Mouse (Mus musculus) brain, adult 2 months (tissue): ENCODE measurements around the gene Fam20c.

ENCODE experiments used
- DNase-seq: peaks from one replicate; pipeline ENCODE4 v3.0.0; 2011; ENCODE audit warnings: low read depth, low spot score

The Fam20c gene

GRCm38 (mm10) chr5:138809767-138810166 is 55.5 kb downstream of the Fam20c start:
- DNase-seq: no peak

DNA sequence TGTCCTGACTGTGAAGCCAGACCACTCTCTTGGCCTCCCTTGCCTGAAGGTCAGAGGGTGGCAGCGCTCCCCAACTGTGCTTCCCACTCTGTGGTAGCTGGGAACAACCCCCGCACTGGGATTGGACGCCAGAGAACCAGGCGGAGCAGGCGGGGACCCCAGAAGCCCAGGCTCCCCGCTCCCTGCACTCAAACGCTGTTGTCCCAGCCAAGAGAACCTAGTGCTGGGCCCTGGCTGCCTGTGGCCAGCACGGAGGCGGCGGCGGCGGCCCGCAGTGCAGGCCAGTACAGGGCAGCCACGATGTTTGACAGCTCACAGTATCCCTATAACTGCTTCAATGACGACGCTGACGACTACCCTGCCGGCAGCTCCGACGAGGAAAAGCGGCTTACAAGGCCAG is 65.5 kb downstream of the Fam20c start, which contains the start of gene Gm5294:
TSS of gene Gm5294 (plus strand) at position 301 of the 400 bp plus-strand sequence.
- no peak for DNase-seq

GRCm38 (mm10) chr5:138820717-138821332 is 66.5 kb downstream of the Fam20c start:
- DNase-seq: no peak

DNA sequence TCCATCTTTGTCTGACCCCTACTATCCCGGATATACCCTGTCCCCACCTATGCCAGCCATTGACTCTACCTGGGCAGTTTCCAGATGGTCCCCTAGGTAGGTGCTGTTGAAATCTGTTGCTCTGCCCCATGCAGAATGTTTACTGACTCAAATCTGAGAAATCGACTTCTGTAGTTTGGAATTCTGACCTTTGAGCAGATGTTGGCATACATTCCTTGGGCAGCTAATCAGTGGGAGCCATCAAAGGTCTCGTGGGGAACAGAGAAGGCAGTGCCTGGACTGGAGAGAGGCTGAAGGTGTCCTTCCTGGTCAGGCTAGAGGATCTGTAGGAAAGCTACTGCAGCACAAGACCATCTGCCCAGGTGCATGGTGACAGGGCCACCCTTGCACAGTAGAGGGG is 70.8 kb downstream of the Fam20c start:
- DNase-seq: no peak

DNA sequence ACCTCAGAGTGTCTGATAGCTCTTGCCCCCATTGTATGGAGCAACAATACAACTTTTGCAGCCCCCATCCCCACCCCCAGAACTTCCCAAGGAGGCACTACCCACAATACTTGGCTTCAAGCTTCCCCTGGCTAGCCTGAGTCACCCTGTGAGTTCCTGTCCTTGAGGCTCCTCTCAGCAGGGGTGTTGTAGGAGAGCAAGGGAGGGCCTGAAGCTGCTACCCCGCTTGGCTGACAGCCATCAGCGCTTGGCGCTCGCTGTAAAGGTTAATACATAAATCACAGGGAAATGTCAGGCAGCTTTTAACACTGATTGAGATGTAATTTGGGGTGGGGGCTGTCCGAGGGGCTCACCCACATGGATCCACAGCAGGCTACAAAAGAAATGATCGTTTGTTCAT is 79.1 kb downstream of the Fam20c start:
- no peak for DNase-seq

- no peak for DNase-seq
Observed at GRCm38 (mm10) chr5:138834910-138835309, 80.6 kb downstream of the Fam20c start.

GRCm38 (mm10) chr5:138840981-138841380 is 86.7 kb downstream of the Fam20c start:
- DNase-seq: no peak

GRCm38 (mm10) chr5:138843168-138843824 is 89.0 kb downstream of the Fam20c start:
- no peak for DNase-seq

- DNase-seq: no peak
Observed at GRCm38 (mm10) chr5:138846506-138846905, 92.2 kb downstream of the Fam20c start.

GRCm38 (mm10) chr5:138848102-138848501 is 93.8 kb downstream of the Fam20c start:
- peak; percentile 92 for DNase-seq

DNA sequence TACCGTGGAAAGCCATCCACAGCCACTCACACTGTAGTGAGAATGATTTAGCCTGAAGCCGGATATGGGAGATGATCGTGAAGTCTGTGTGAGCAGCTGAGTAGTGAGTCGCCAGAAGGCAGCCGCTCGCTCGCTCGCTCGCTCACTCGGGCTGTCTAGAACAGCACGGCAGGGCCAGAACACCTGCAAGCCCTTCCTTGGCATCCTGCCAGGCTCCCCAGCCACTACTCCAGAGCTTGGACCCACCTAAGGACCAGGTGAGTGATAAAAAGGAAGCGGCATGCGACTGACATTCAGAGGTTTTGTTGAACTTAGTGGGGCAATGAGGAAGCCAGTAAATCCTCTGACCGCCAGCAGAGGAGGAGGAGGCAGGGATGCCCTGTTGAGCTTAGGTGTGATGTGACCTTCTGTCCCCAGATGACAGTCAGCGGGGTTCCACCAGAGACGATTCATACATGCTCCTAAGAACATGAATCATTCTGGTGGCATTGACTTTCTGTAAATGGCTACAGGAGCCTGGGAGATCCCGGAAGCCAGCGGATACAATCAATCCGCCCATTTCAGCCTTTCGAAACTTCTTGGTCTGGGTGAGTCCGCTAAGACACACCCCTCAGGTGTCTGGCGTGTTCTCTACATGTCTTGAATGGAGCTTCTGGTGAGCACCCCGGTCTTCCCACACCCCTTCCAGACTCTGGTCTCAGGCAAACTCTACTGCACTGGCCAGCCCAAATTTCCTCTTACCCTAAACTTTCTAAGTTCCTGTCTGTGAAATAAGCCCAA is 95.6 kb downstream of the Fam20c start:
- no peak for DNase-seq

DNA sequence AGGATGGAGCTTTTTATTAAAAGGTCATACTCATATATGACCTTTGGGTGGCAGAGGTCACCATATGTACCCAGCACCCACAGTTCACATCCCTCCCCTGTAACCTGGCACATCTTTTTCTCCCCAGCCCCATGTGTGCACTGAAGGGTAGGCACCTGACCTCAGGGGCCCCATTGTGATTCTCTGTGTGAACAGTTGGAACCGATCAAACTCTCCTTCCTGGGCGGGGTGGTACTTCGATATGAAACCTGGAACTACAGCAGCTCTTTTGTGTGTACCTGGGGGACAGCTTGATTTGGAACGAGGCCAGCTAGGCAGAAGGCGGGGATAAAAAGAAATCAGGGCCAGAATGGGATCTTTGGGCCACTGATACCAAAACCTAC is 96.1 kb downstream of the Fam20c start:
- DNase-seq: no peak

GRCm38 (mm10) chr5:138851296-138851780 is 97.0 kb downstream of the Fam20c start:
- no peak for DNase-seq

GRCm38 (mm10) chr5:138852151-138852550 is 97.8 kb downstream of the Fam20c start:
- DNase-seq: no peak

DNA sequence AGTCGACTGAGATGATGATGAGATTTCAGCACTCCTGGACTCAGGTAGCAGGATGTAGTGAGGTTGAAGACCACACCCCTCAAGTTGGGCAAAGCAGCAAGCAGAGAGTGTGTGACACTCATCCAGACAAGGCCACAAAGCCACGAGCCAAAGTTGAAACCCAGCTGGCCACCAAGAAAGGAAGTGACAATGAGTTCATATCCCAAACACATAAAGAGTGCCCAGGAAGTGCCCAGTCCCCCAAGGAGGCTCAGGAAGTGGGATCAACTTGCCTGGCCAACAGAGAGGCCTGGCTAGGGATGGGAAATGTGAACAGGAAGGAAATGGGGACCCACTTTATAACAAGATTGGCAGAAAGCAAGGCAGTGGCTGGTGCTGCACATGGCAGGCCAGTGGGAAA is 99.0 kb downstream of the Fam20c start:
- DNase-seq: no peak

- peak; percentile 91 for DNase-seq
Observed at GRCm38 (mm10) chr5:138857010-138857617, 102.8 kb downstream of the Fam20c start.

GRCm38 (mm10) chr5:138857811-138858251 is 103.5 kb downstream of the Fam20c start:
- DNase-seq: no peak
